Mouse (Mus musculus): ENCODE data around the gene Ptma.
"Not testable (repeated sequence)": the region's sequence is repeated elsewhere in the genome, so short reads cannot be mapped to it uniquely, and the experiment has no call there.

The Ptma gene

DNA sequence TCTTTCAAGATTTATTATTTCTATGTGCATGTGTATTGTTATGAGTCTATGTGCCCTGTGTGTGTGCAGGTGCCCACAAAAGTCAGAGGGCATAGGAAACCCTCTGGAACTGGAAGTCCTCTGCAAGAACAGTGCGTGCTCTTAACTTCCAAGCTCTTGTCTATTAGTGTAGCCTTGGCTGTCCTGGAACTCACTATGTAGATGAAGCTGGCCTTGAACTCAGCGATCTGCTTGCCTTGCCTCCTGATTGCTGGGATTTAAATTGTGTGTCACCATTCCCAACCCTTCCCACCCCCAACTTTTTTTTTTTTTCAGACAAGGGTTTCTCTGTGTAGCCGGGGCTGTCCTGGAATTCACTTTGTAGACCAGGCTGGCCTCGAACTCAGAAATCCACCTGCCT lies 30.2 kb upstream of the Ptma start:
- DNase-seq (ENCODE audit: low spot score in 2 of 2), result no peak

DNA sequence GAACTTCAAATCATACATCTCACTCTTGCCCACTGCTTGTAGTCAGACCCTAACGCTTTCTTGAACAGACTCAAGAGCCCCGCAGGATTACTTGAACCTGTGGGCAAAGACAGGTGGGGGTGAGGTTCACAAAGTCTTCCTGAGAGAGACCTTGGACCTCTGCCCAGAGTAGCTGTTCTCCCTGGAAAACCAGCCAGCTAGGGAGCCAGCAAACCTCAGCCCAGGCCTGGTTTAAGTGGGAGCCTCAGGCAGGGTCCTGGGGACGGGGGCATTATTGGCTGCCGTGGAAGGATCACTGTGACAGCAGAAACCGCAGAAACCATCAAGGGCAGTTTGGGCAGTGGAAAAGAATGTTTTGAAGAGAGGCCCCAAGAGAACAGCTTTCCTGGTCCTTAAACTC lies 29.2 kb upstream of the Ptma start:
- no peak for DNase-seq (ENCODE audit: low spot score in 2 of 2)

DNA sequence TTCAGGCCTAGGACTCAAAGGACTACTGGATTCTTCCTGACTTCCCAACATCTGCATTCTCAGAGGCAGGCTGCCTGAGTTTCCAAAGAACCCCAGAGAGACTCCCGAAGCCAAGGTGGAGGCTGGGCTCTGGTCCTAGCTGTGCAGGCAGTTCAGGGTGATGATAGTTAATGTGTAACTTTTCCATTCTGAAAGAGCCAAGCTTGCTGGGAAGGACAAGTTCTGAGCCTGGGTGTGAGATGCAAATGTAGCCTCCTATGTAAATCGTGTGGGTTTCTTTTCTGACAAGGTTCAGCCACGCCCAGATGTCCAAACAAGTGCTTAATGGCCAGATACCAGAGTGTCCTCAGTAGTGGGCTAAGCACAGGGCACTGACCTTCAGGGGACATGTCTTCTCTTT lies 28.5 kb upstream of the Ptma start:
- no peak for DNase-seq (ENCODE audit: low spot score in 2 of 2)

DNA sequence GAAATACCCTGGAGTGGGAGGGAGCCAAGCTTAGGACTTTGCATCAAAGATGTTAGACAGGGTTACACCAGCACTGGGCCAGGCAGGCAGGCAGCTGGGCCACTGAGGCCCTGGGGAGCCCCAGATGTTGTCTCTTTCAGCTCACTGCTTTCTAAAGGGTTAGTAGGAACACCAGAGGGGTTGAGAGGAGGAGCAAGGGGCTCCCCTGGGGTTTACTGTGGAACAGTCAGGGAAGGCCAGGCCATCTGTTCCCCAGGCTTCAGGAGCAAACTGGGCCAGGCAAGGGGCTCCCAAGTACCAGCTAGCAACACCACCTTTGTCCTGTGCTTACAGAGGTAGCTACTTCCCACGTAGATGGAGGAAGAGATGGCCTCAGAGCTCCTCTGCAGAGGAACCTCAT lies 27.9 kb upstream of the Ptma start:
- DNase-seq (ENCODE audit: low spot score in 2 of 2), result no peak

DNA sequence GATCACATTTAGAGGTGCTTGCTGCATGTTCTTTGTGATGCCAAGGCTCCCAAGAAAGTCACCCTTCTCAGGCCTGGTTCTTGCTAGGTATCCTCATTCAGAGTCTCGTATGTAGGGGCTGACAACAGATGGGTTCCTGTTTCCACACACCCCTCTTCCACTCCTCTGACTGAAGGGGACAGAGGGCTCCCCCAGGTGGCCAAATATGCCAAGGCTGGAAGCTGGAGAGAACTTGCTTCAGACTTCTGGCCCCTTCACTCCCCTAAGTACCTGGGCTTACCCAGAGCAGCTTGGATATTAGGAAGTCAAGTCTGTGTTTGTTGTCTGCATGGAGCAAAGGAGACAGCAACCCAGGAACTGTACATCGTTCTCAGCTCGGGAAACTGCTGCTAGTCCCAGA lies 26.6 kb upstream of the Ptma start:
- DNase-seq (ENCODE audit: low spot score in 2 of 2), result peak in 1 of 2 experiments; percentile 66

DNA sequence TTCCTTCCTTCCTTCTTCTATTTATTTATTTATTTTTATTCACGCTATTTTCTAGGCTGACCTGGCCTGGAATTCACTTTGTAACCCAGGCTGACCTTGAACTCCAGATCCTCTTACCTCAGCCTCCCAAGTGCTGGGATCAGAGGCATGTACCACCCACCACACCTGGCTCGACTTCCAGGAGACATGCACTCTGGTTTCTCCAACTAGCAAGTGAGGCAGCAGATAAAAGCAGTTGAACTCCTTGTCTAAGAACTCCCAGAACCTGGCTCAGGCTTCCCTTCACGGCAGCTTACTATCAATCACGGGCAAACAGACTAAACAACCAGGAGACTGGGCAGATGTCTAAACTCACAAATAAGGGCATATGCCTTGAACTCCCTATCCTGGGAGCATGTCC lies 25.8 kb upstream of the Ptma start:
- DNase-seq (ENCODE audit: low spot score in 2 of 2), result no peak

DNA sequence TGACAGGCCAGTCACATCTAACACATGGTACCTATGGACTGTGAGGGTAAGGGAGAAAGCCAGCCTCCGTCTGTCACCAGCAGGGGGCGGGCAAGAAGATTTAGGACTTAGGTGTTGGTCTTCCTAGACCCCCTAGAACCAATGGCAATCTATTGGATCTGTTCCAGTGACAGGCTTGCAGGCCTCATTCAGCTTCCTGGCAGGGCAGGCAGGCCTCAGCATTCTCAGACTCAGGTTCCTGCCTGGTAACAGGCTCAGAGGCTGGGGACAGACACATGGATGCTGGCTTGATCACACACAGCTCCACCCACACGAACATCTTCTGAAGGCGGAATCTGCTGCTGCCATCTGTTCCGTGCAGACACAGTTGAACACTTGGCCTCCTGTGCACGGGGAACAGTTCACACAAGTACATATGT lies 25.4 kb upstream of the Ptma start:
- DNase-seq (ENCODE audit: low spot score in 2 of 2), result peak in 1 of 2 experiments; percentile 79

DNA sequence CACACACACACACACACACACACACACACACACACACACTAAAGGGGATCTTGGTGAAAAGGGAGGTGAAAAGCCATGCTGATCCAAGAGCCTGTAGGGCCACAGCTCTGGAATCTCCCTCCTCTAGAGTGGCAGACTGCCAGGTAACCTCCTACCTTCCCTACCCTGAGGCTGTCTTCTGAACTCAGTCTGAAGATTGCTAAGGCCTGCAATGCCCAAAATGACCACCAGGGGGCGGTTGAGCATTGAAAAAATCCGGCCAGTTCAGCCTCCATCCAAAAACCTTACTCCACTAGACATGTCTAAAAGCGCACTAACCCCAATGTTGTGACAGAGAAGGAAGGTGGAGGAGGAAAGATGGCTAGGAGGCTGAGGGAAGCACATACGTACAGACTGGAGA lies 25.0 kb upstream of the Ptma start:
- peak; percentile 96 to 97 for DNase-seq (ENCODE audit: low spot score in 2 of 2)

DNA sequence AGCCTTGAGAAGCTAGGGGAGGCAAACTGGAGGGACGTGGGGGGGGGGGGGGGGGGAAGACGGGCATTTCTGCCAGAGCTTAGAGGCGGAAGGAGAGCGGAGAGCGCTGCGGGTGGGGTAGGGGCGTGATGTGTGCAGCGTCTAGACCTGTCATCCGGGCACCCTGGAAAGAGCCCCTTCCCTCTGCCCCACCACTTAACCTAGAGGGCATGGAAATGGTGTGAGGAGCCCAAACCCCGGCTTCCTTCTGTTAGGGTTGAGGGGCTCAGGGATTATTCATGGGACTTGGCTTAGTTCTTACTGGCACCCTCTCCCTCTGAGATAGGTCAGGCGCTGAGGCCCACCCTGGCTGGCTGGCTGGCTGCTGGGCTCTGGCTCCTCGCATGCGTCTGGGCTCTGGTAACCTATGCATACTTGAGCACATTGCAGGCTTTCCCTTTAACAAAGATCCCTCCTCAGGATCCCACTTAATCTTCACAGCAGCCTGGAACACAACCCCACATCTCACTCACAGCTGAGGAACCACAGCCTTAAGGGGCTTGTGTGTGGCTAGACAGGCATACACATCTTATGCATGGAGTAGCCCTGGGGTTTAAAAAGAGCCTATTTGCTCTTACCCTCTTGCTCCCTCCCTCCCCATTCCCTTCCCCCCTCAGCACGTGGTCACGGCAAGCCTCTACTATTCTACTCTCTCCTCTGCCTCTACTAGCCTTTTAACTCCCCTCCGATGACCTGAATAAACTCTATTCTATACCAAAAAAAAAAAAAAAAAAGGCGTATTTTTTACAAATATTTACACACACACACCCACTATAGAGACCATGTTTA lies 24.1 kb upstream of the Ptma start:
- DNase-seq (ENCODE audit: low spot score in 2 of 2), result no peak

DNA sequence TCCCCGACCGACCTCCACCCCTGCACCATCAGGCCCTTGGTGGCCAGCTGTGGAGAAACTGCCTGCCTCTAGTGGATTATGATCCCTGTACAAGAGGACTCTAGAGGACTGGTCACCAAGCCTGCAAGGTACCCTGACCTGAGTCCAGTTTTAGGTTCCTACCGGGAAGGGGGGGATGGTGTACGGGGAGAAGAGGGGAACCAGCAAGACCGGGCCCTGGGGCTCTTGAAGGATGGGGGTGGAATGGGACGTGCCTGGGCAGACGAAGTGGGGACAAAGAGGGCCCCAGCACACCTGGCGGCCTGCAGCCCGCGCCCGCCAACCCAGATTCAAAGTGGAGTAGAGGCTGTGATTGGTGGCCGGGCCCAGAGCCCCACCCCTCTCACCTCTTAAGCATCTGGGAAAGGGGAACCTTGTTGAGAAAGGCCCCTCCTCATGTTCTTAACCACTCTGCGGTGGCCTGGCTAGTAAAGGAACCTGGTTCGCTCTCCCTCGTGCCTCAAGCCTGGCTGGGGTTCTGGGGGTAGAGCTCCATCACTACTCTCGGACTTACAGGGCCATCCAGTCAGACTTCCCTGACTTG lies 23.3 kb upstream of the Ptma start:
- DNase-seq (ENCODE audit: low spot score in 2 of 2), result peak in 1 of 2 experiments; percentile 31

DNA sequence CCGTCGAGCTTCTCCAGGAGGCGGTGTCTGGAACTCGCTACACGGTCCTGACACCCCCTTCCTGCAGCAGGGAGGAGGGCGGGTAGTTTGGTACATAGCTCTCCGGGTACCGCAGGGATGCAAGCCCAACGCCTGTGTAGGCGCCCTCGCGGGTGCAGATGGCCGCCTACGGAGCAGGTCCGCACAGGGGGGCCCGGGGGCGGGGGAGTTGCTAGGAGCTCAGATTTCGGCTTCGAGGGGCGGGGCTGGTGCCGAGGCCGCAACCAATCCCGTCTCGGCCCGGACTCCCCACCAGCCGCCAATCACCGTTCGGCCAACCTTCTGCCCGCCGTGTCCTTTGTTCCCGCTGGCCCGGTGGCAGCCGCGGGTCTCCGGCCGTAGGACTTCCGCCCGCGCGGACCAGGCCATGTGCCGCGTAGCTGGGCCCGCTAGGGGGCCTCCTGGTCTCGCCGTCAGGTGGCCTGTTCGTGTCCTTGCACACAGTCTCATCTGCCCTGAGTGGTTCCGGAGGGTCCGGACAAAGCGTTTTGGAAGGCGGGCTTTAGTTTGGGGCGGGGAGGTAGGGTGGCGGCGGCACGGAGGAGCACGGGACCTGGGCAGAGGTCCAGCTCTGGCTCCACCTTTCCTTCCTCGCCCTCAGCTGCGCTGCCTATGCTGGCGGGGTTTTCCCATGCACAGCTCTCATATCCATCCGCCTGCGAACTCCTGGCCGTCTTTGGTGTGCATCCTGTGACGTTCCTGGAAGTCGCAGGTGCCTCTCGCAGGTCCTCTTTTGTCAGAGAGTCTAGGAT lies 22.4 kb upstream of the Ptma start:
- DNase-seq (ENCODE audit: low spot score in 2 of 2), result peak; percentile 88 to 94

DNA sequence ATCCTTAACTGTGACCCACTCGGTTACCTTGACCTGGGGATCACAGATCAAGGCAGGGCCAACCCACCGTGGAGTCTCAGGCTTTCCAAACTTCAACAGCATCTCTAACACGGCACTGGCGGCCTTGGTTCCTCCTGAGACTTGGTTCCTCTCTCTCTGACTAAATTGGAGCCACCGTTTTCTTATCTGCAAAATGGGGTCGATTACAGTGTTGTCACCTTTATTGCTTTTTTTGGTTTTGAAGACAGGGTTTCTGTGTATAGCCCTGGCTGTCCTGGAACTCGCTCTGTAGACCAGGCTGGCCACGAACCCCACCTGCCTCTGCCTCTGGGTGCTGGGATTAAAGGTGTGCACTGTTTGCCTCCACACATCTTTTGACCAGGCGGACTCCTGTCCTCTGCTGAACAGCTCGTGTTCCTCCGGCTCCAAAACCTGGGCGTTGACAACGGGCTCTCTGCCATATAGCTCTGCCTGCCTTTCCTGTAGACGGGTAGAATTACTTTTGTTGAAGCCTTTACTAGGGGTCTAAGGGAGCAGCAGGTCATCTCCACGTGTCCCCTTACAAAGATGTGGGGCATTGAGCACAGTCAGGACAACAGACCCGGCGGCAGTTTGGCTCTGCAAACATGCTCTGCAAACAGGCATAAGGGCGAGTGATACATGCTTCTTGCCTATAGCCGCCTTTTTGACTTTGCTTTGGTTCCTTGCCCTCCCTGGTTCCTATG lies 21.7 kb upstream of the Ptma start:
- DNase-seq (ENCODE audit: low spot score in 2 of 2), result no peak

DNA sequence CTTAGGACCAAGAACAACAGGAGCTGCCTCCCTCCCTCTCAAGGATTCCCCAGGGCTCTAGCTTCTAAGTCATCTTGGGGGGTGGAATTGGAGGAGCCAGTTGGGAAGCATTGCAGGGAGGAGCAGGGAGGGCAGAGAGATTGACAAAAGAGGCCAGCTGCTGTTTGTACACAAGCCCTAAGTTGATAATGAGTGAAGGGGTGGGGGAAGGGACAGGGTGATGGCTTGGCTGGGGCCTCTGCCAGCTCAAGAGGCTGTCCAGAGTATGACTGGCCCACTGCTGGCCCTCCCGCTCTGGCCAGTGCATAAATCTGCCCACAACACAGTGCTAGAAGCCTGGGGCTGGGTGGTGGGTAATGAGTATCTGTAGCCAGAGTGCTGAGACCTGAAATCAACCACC lies 21.1 kb upstream of the Ptma start:
- peak in 1 of 2 experiments; percentile 39 for DNase-seq (ENCODE audit: low spot score in 2 of 2)

DNA sequence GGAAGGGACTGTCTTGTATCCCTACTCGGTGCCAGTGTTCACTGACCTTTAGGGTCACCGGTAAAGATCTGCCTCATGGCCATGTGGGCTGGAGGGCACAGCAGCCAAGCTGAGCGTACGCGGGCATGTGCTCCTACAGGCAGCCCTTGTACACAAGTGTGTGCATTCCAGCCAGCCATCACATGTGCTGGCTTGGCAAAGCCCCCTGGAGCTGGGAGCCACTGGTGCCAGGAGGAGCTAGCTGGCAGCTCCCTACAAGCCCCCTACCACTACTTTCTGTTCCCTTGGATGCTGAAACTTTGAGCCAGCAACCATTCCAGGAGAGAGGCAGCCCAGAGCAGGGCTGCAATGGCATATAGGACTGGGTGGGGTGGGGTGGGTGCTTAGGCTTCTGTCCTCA lies 20.1 kb upstream of the Ptma start:
- no peak for DNase-seq (ENCODE audit: low spot score in 2 of 2)

DNA sequence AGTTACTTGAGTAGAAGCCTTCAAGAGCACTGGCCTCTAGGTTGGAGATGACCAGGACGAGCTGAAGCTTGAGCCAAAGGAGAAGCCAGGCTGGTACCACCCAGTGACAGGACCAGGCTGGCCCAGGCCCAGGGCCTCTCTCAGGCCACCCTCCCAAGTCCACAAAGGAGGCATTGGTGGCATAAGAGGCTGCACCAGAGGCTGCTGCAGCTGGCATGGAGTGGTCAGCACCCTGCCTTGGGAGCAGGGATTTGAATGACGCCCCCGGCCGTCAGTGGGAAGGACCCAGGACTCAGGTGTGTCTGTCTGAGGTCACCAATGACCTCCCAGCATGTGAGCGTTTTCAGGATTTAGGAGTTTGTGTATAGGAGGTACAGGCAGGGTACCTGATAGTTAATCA lies 18.7 kb upstream of the Ptma start:
- no peak for DNase-seq (ENCODE audit: low spot score in 2 of 2)

DNA sequence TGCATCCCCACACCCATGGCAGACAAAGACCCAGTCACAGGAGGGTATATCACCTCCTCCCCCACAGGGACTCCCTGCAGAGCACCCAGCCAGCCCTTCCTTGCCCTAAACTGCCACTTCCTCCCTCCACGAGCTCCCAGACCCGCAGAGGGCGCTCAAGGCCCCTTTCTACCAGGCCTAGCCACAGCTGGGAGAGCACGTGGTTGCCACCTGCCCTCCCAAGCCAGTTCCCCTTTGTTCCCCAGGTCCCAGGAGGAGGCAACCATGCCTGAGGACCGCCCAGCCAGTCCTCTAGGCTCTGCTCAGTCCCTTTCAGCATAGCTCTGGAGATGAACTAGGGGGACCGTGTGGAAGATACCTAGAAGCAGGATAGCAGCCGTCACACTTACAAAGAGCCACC lies 17.1 kb upstream of the Ptma start:
- peak; percentile 59 to 78 for DNase-seq (ENCODE audit: low spot score in 2 of 2)

DNA sequence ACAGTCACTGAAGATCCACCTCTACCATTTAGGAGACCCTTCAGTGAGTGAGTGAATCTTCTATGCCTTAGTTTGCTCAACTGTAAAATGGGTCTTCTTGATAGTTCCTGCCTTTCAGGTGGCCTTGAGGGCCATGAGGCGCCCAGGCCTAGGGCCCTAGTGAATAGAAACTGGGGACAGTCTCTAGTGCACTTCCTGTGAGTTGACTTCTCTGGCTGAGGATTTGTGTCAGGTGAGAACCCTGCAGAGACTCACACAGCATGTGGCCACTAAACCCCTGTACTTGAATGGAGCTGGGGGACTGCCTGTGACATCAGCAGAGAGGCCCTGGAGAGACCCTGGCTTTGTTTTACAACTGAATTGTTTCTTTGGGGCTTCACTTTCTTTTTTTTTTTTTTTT lies 16.3 kb upstream of the Ptma start:
- DNase-seq (ENCODE audit: low spot score in 2 of 2), result no peak

DNA sequence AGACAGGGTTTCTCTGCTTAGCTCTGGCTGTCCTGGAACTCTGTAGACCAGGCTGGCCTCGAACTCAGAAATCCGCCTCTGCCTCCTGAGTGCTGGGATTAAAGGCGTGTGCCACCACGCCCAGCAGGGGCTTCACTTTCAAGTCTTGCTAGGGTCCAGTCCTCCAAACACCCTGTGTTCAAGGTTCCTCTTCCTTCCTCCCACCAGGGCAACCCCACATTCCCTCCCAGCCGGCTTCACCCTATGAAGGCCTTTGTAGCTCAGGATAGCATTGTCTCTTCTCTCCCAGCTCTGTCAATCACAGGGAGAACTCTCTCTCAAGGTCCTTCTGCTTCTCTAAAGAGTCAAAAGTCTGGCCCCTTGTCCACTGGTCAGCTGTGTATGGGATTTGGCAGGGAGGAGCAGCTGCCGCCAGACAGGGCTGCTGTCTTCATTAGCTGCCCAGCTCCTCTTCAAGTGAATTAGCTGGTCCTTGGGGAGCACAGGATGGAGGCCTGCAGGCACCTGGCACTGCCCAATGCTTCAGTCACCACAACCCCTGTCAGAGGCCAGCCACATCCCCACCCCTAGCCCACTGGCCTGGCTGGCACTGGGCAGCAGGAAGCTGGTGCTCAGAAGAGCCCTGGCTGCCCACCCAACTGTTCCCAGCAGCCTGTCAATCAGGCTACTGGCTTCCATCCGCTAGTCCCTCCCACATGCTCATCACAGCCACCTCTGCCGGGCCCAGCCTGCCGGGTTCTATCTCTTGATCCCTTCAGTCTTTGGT lies 15.7 kb upstream of the Ptma start:
- peak in 1 of 2 experiments; percentile 48 for DNase-seq (ENCODE audit: low spot score in 2 of 2)

DNA sequence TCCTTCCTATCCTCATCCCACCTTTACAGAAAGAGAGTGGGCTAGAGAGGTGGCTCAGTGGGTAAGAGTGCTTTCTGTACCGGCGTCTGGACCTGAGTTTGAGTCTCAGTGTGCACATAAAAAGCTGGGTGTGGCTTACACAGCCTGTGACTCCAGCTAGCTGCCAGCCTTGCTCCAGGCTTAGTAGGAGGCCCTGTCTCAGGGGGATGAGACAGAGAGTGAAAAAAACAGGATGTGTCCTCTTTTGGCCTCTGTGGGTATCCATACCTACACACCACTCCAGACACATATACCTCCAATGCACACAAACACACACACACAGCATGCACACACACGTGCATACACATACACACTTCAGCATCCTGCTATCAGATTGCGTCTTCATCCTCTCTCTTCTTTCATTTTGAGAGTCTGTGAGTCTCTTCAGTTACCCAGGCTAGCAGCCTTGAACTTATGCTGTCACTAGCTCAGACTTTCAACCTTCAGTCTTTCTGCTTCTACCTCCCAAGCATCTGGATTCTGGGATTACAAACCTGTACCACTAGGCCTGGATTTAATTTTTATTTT lies 14.3 kb upstream of the Ptma start:
- DNase-seq (ENCODE audit: low spot score in 2 of 2), result no peak

DNA sequence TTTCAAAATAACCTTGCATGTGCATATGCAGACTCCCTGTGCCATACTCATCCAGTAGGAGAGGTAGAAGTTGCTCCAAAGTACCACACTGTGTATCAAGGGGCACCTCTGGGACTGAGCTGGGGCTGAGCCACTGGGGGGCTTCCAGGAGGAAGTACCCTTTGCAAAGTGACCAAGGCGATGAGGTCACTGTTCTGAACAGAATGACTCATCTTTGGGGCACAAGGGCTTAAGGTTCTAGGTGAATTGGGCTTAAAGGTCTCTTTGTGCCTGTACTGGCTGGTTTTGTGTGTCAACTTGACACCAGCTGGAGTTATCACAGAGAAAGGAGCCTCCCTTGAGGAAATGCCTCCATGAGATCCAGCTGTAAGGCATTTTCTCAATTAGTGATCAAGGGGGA lies 13.5 kb upstream of the Ptma start:
- DNase-seq (ENCODE audit: low spot score in 2 of 2), result not testable (repeated sequence)
